Mouse (Mus musculus) lung, embryonic 14.5 days (tissue): ENCODE data around the gene Gm37240. TPM values are rescaled to one million over a fixed set of nuclear protein-coding genes. Genes with fewer than 3 reads are reported as not detected.
A peak's percentile ranks its signal among the peaks of the same experiment; 100 is the strongest.

Source experiments
- ATAC-seq: fragments of 200-750 bp; cut with Nextera tagmentation; 2 replicates; pipeline ENCODE4 v1.8.0; 2017; ENCODE audit warnings: mild to moderate bottlenecking, moderate TSS enrichment, moderate library complexity; ENCODE audit not compliant: insufficient read depth
- DNase-seq: peaks from one replicate; pipeline ENCODE4 v3.0.0-alpha.2; 2015
- H3K27ac ChIP-seq: fragments of 300-500 bp; sonication (generic); 2 replicates; pipeline ENCODE4 v1.5.1; 2014; ENCODE audit warnings: low read depth, mild to moderate bottlenecking, moderate library complexity
- H3K27me3 ChIP-seq: fragments of 300-500 bp; sonication (generic); 2 replicates; pipeline ENCODE4 v1.6.1; 2014; ENCODE audit warnings: low read length, control low read depth; ENCODE audit not compliant: insufficient read depth
- H3K36me3 ChIP-seq: fragments of 300-500 bp; sonication (generic); 2 replicates; pipeline ENCODE4 v1.6.1; 2014; ENCODE audit warnings: control low read depth; ENCODE audit not compliant: insufficient read depth
- H3K4me1 ChIP-seq: fragments of 300-500 bp; sonication (generic); 2 replicates; pipeline ENCODE4 v1.6.1; 2014; ENCODE audit warnings: antibody characterized with exemption, control low read depth; ENCODE audit not compliant: insufficient read depth
- H3K4me2 ChIP-seq: fragments of 300-500 bp; sonication (generic); 2 replicates; pipeline ENCODE4 v1.6.1; 2014; ENCODE audit warnings: mild to moderate bottlenecking
- H3K4me3 ChIP-seq: fragments of 300-500 bp; sonication (generic); 2 replicates; pipeline ENCODE4 v1.5.1; 2014; ENCODE audit warnings: low read depth, low read length
- H3K9ac ChIP-seq: fragments of 300-500 bp; sonication (generic); 2 replicates; pipeline ENCODE4 v1.6.1; 2014
- H3K9me3 ChIP-seq: fragments of 300-500 bp; sonication (generic); 2 replicates; pipeline ENCODE4 v1.6.1; 2016; ENCODE audit warnings: low read depth, low read length, control low read depth
- CTCF ChIP-seq: IDR thresholded peaks from 2 replicates; pipeline ENCODE4 v1.5.1; 2016; ENCODE audit warnings: antibody characterized with exemption, low read depth
- WGBS: fragments of 180-500 bp; shearing (Covaris S2); extraction: QIAGEN DNeasy Blood & Tissue Kit; methylation state at CpG from one replicate; pipeline ENCODE4 v1.1.7; 2014; 5-methylcytosine and 5-hydroxymethylcytosine counted together
- polyA plus RNA-seq: library from polyadenylated mRNA; unstranded; fragments of >200 nt; fragmentation: Nextera tagmentation; extraction: Ambion mirVana; gene quantifications from 2 replicates; pipeline ENCODE4 v1.2.1, GENCODE M21; 2014

Gene Gm37240
- polyA plus RNA-seq, 1 experiment from 2014 or later = 4.5 TPM

DNA sequence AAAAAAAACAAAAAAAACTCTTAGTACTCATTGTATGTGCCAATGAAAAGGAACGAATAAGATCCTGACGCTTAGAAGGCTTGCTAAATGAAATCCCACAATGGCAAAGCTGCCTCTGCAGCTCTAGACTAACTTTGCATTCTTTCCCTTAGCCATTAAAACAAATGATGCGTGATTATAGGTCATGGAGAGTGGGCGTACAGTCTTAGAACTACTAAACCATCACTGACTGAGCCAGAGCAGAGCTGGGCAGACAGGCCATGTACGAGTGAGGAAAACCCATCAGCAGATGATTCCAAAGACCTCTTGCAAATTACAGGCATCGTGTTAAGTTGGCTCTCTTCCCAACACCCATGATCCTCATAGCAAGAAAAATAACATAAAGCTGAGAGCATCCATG lies 59.5 kb downstream of the Gm37240 start:
- H3K27ac ChIP-seq = no peak overlapping the region
- DNase-seq = no peak

GRCm38 (mm10) chr3:85827283-85827682 lies 60.0 kb downstream of the Gm37240 start:
- H3K9me3 ChIP-seq = no peaks in the 10 kb centered on the region
- ATAC-seq (no peak), DNase-seq (no peak)
- H3K9ac ChIP-seq = no peak overlapping the region
- no peak overlapping the region for H3K4me2 ChIP-seq
- no peaks in the 10 kb centered on the region for H3K36me3 ChIP-seq
- no peak overlapping the region for H3K4me3 ChIP-seq
- H3K4me1 ChIP-seq = no peaks in the 10 kb centered on the region
- 67% methylated on average over 4 of the region's 4 CpGs for WGBS
- TF ChIP-seq CTCF = no peak
- H3K27ac ChIP-seq = no peak overlapping the region
- no peaks in the 10 kb centered on the region for H3K27me3 ChIP-seq

More for the DNA sequence above, 59.5 kb downstream of the Gm37240 start:
- H3K9me3 ChIP-seq = no peaks in the 10 kb centered on the region
- H3K4me1 ChIP-seq = no peaks in the 10 kb centered on the region
- 73% methylated on average over 6 of the region's 6 CpGs for WGBS
- no peak for ATAC-seq
- TF ChIP-seq CTCF = no peak
- H3K4me3 ChIP-seq = no peak overlapping the region
- H3K4me2 ChIP-seq = no peak overlapping the region
- no peaks in the 10 kb centered on the region for H3K27me3 ChIP-seq
- H3K36me3 ChIP-seq = no peaks in the 10 kb centered on the region
- no peak overlapping the region for H3K9ac ChIP-seq

DNA sequence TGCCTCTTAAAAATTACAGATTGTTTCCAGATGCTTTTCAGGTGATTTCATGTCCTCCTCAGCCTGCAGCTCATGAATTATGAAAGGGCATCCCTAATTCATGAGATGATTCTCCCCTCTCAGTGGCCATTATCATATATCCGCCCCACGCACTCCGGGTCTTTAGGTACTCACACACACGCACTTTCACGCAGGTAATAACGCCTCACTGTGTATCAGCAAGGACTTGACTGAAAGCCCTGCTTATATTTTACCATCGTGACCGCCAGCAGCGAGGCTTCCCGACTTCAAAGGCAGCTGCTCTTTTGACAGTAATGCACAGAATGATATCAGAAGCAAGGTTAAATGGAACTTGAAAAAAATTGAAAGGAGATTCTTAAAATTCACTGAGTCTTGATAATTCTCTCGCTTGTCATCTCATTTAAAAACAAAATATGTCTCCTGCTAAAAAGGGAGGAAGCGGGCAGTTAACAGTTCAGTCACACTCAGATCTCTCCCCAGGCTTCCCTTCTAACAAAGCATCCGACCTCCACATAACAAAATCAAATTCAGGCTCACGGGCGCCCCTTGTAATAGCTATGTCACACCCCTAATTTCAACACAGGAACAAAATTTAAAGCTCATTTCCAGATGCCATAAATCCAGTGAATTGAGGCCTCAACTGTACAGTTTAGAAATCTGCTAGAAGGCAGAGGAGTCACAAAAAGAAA lies 66.3 kb downstream of the Gm37240 start:
- no peak for TF ChIP-seq CTCF
- no peak overlapping the region for H3K9ac ChIP-seq
- H3K4me2 ChIP-seq = no peak overlapping the region
- H3K27ac ChIP-seq = no peak overlapping the region
- no peaks in the 10 kb centered on the region for H3K4me1 ChIP-seq
- 50% methylated on average over 15 of the region's 15 CpGs for WGBS
- no peak for DNase-seq
- no peaks in the 10 kb centered on the region for H3K36me3 ChIP-seq
- no peaks in the 10 kb centered on the region for H3K27me3 ChIP-seq
- no peak for ATAC-seq
- H3K9me3 ChIP-seq = no peaks in the 10 kb centered on the region
- no peak overlapping the region for H3K4me3 ChIP-seq

DNA sequence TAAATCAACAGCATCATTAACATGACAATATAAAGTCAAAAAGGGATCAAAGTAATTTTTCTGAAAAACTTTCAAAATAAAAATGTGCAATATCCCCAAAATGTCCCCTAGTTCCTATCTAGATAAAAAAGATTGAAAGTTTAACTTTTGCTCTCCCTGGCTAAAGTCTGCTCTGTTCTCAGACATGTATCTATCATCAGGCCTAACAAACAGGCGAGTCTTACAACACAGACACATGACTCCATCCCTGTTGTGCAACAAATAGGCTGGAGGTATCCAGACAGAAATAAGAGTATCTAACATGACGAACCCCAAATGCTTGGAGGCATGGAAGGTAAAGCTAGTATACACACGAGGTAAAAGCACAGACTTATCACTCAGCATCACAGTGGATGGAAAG lies 68.0 kb downstream of the Gm37240 start:
- no peak for ATAC-seq

GRCm38 (mm10) chr3:85817191-85817590 lies 70.1 kb downstream of the Gm37240 start, which contains the start of gene Fam160a1:
Gene Fam160a1, minus strand, starts transcription at chr3:85817291.
- Histone ChIP-seq H3K27ac (no peak within 1 kb of the TSS), H3K4me2 (no peak within 1 kb of the TSS), H3K27me3 (no peaks in the 10 kb centered on the region), H3K4me3 (no peak within 1 kb of the TSS), H3K36me3 (no peaks in the 10 kb centered on the region), H3K9ac (no peak within 1 kb of the TSS), H3K4me1 (no peaks in the 10 kb centered on the region), H3K9me3 (no peaks in the 10 kb centered on the region)
- TF ChIP-seq CTCF = no peak
- WGBS = 74% methylated on average over 2 of the region's 2 CpGs
- DNase-seq (no peak), ATAC-seq (no peak)

More for the DNA sequence above, 68.0 kb downstream of the Gm37240 start:
- DNase-seq = no peak
- Histone ChIP-seq H3K9ac (no peak overlapping the region), H3K27ac (no peak overlapping the region), H3K4me3 (no peak overlapping the region), H3K36me3 (no peaks in the 10 kb centered on the region), H3K9me3 (no peaks in the 10 kb centered on the region), H3K4me1 (no peaks in the 10 kb centered on the region), H3K4me2 (no peak overlapping the region), H3K27me3 (no peaks in the 10 kb centered on the region)
- WGBS = 69% methylated on average over 3 of the region's 3 CpGs
- no peak for TF ChIP-seq CTCF

DNA sequence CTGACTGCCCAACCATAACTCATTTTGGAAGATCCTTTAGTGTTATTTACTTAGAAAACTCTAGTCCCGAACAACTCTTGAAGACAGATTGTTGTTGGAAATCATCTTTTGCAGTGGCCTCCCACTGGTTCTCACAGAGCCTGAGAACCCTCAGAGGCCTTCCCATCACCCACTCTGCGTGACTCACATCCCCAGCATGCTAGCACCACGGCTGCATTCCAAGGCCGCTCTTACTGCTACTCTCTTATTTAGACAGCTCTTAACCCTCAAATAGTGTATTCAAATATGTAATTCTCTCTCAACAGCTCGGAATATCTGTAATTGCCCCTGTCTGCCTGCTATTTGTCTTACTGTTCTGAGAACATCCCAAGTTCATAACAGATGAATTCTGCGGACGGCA lies 73.1 kb downstream of the Gm37240 start:
- Histone ChIP-seq H3K4me2 (no peak overlapping the region), H3K27me3 (no peaks in the 10 kb centered on the region), H3K27ac (no peak overlapping the region), H3K4me1 (no peaks in the 10 kb centered on the region), H3K36me3 (no peaks in the 10 kb centered on the region), H3K9ac (no peak overlapping the region), H3K9me3 (no peaks in the 10 kb centered on the region), H3K4me3 (no peak overlapping the region)
- 23% methylated on average over 7 of the region's 7 CpGs for WGBS
- DNase-seq (peak; percentile 44), ATAC-seq (no peak)
- TF ChIP-seq CTCF = no peak

GRCm38 (mm10) chr3:85813101-85814014 lies 74.0 kb downstream of the Gm37240 start:
- H3K27ac ChIP-seq = no peak overlapping the region
- H3K4me2 ChIP-seq = no peak overlapping the region
- TF ChIP-seq CTCF = no peak
- no peaks in the 10 kb centered on the region for H3K36me3 ChIP-seq
- no peaks in the 10 kb centered on the region for H3K9me3 ChIP-seq
- 32% methylated on average over 4 of the region's 4 CpGs for WGBS
- DNase-seq (no peak), ATAC-seq (no peak)
- no peaks in the 10 kb centered on the region for H3K27me3 ChIP-seq
- H3K4me3 ChIP-seq = no peak overlapping the region
- no peak overlapping the region for H3K9ac ChIP-seq
- no peaks in the 10 kb centered on the region for H3K4me1 ChIP-seq
